Mouse (Mus musculus) limb, embryonic 11.5 days (tissue): ENCODE measurements around the gene Styx. TPM values are rescaled to one million over a fixed set of nuclear protein-coding genes. Genes with fewer than 3 reads are reported as not detected.

ENCODE experiments used
- ATAC-seq: fragments of 200-750 bp; cut with Nextera tagmentation; 2 replicates; pipeline ENCODE4 v1.8.0; 2017; ENCODE audit warnings: low read depth; ENCODE audit not compliant: insufficient number of reproducible peaks, low FRiP score, low TSS enrichment
- DNase-seq: peaks from one replicate; pipeline ENCODE4 v3.0.0-alpha.2; 2015; ENCODE audit warnings: low spot score
- H3K27ac ChIP-seq: fragments of 300-500 bp; sonication (generic); replicated peaks from 2 replicates; pipeline ENCODE4 v1.5.1; 2014; ENCODE audit warnings: low read depth, mild to moderate bottlenecking, low read length
- H3K27me3 ChIP-seq: fragments of 300-500 bp; sonication (generic); 2 replicates; pipeline ENCODE4 v1.6.1; 2014; ENCODE audit warnings: mild to moderate bottlenecking, low read length, mixed read lengths; ENCODE audit not compliant: control insufficient read depth, insufficient read depth
- H3K36me3 ChIP-seq: fragments of 300-500 bp; sonication (generic); 2 replicates; pipeline ENCODE4 v1.6.1; 2014; ENCODE audit warnings: mild to moderate bottlenecking, low read length, moderate library complexity, mixed read lengths; ENCODE audit not compliant: control insufficient read depth, insufficient read depth
- H3K4me1 ChIP-seq: fragments of 300-500 bp; sonication (generic); 2 replicates; pipeline ENCODE4 v1.6.1; 2014; ENCODE audit warnings: low read length, mixed read lengths; ENCODE audit not compliant: control insufficient read depth, insufficient read depth
- H3K4me2 ChIP-seq: fragments of 300-500 bp; sonication (generic); 2 replicates; pipeline ENCODE4 v1.6.1; 2014; ENCODE audit warnings: low read depth, mild to moderate bottlenecking, moderate library complexity; ENCODE audit not compliant: severe bottlenecking
- H3K4me3 ChIP-seq: fragments of 300-500 bp; sonication (generic); 2 replicates; pipeline ENCODE4 v1.5.1; 2014; ENCODE audit warnings: low read depth, low read length
- H3K9ac ChIP-seq: fragments of 300-500 bp; sonication (generic); 2 replicates; pipeline ENCODE4 v1.6.1; 2014; ENCODE audit warnings: mild to moderate bottlenecking, low read length
- H3K9me3 ChIP-seq: fragments of 300-500 bp; sonication (generic); 2 replicates; pipeline ENCODE4 v1.6.1; 2016; ENCODE audit warnings: low read length; ENCODE audit not compliant: control insufficient read depth
- WGBS: fragments of 180-500 bp; shearing (Covaris S2); extraction: QIAGEN DNeasy Blood & Tissue Kit; methylation state at CpG from one replicate; pipeline ENCODE4 v1.1.7; 2014; 5-methylcytosine and 5-hydroxymethylcytosine counted together
- polyA plus RNA-seq: library from polyadenylated mRNA; unstranded; fragments of >200 nt; fragmentation: Nextera tagmentation; extraction: Ambion mirVana; gene quantifications from 2 replicates; pipeline ENCODE4 v1.2.1, GENCODE M21; 2014

Styx gene
- polyA plus RNA-seq, 1 experiment from 2014 or later = 45.3 TPM

GRCm38 (mm10) chr14:45451090-45451489, 100.2 kb downstream of the Styx start:
- Histone ChIP-seq H3K9ac (no peak overlapping the region), H3K4me2 (no peak overlapping the region), H3K9me3 (no peaks in the 10 kb centered on the region), H3K27me3 (no peaks in the 10 kb centered on the region), H3K4me3 (no peak overlapping the region), H3K36me3 (no peaks in the 10 kb centered on the region), H3K27ac (no peak overlapping the region), H3K4me1 (peaks cover 13% of the 10 kb centered on the region)
- no peak for DNase-seq
- 48% methylated on average over 2 of the region's 2 CpGs for WGBS
- no peak for ATAC-seq

GRCm38 (mm10) chr14:45452148-45452547, 101.3 kb downstream of the Styx start:
- H3K9me3 ChIP-seq = no peaks in the 10 kb centered on the region
- H3K27ac ChIP-seq = no peak overlapping the region
- ATAC-seq (no peak), DNase-seq (no peak)
- H3K27me3 ChIP-seq = no peaks in the 10 kb centered on the region
- H3K9ac ChIP-seq = no peak overlapping the region
- peaks cover 17% of the 10 kb centered on the region for H3K4me1 ChIP-seq
- H3K4me2 ChIP-seq = no peak overlapping the region
- WGBS = 47% methylated on average over 4 of the region's 4 CpGs
- H3K4me3 ChIP-seq = no peak overlapping the region
- H3K36me3 ChIP-seq = no peaks in the 10 kb centered on the region

GRCm38 (mm10) chr14:45452861-45453512, 102.1 kb downstream of the Styx start:
- Histone ChIP-seq H3K27ac (no peak overlapping the region), H3K4me2 (no peak overlapping the region), H3K4me3 (no peak overlapping the region), H3K4me1 (peaks cover 17% of the 10 kb centered on the region), H3K36me3 (no peaks in the 10 kb centered on the region), H3K9ac (no peak overlapping the region), H3K9me3 (no peaks in the 10 kb centered on the region), H3K27me3 (no peaks in the 10 kb centered on the region)
- DNase-seq (no peak), ATAC-seq (no peak)
- WGBS = 33% methylated on average over 11 of the region's 11 CpGs

GRCm38 (mm10) chr14:45453538-45454233, 102.8 kb downstream of the Styx start:
- H3K4me1 ChIP-seq = peaks cover 17% of the 10 kb centered on the region
- no peaks in the 10 kb centered on the region for H3K27me3 ChIP-seq
- no peak overlapping the region for H3K27ac ChIP-seq
- no peak for ATAC-seq
- no peak overlapping the region for H3K4me3 ChIP-seq
- H3K36me3 ChIP-seq = no peaks in the 10 kb centered on the region
- H3K4me2 ChIP-seq = no peak overlapping the region
- 60% methylated on average over 5 of the region's 5 CpGs for WGBS
- no peak overlapping the region for H3K9ac ChIP-seq
- H3K9me3 ChIP-seq = no peaks in the 10 kb centered on the region
- no peak for DNase-seq

GRCm38 (mm10) chr14:45455651-45456501, 105.0 kb downstream of the Styx start:
- Histone ChIP-seq H3K9ac (no peak overlapping the region), H3K27ac (no peak overlapping the region; the same call in 1 of the 2 replicates), H3K27me3 (no peaks in the 10 kb centered on the region), H3K4me2 (no peak overlapping the region), H3K36me3 (peaks cover 3% of the 10 kb centered on the region; the same call in 1 of the 2 replicates), H3K9me3 (no peaks in the 10 kb centered on the region), H3K4me3 (no peak overlapping the region), H3K4me1 (peaks cover 17% of the 10 kb centered on the region)
- no peak for ATAC-seq
- WGBS = 60% methylated on average over 12 of the region's 12 CpGs
- DNase-seq = no peak

- 0% methylated on average over 1 of the region's 1 CpGs for WGBS
- no peak for DNase-seq
- no peak for ATAC-seq
- Histone ChIP-seq H3K9me3 (no peaks in the 10 kb centered on the region), H3K27ac (no peak overlapping the region), H3K4me1 (peaks cover 17% of the 10 kb centered on the region), H3K27me3 (no peaks in the 10 kb centered on the region), H3K36me3 (peaks cover 3% of the 10 kb centered on the region; the same call in 1 of the 2 replicates), H3K4me2 (no peak overlapping the region), H3K9ac (no peak overlapping the region), H3K4me3 (no peak overlapping the region)
Observed at GRCm38 (mm10) chr14:45456502-45456846, 105.6 kb downstream of the Styx start.

- no peaks in the 10 kb centered on the region for H3K27me3 ChIP-seq
- H3K4me3 ChIP-seq = no peak overlapping the region
- H3K4me2 ChIP-seq = no peak overlapping the region
- DNase-seq (no peak), ATAC-seq (no peak)
- H3K27ac ChIP-seq = no peak overlapping the region
- H3K4me1 ChIP-seq = peaks cover 17% of the 10 kb centered on the region
- peaks cover 3% of the 10 kb centered on the region; the same call in 1 of the 2 replicates for H3K36me3 ChIP-seq
- no peaks in the 10 kb centered on the region for H3K9me3 ChIP-seq
- no peak overlapping the region for H3K9ac ChIP-seq
- 89% methylated on average over 9 of the region's 9 CpGs for WGBS
Observed at GRCm38 (mm10) chr14:45457003-45457402, 106.1 kb downstream of the Styx start.

GRCm38 (mm10) chr14:45459877-45460276, 109.0 kb downstream of the Styx start:
- DNase-seq (no peak), ATAC-seq (no peak)
- Histone ChIP-seq H3K9ac (no peak overlapping the region), H3K4me3 (no peak overlapping the region), H3K36me3 (peaks cover 3% of the 10 kb centered on the region; the same call in 1 of the 2 replicates), H3K4me1 (peaks cover 22% of the 10 kb centered on the region), H3K27me3 (no peaks in the 10 kb centered on the region), H3K27ac (no peak overlapping the region), H3K4me2 (no peak overlapping the region), H3K9me3 (no peaks in the 10 kb centered on the region)
- WGBS = 95% methylated on average over 14 of the region's 14 CpGs
